Mouse (Mus musculus): ENCODE measurements around the gene Stk11.

DNA sequence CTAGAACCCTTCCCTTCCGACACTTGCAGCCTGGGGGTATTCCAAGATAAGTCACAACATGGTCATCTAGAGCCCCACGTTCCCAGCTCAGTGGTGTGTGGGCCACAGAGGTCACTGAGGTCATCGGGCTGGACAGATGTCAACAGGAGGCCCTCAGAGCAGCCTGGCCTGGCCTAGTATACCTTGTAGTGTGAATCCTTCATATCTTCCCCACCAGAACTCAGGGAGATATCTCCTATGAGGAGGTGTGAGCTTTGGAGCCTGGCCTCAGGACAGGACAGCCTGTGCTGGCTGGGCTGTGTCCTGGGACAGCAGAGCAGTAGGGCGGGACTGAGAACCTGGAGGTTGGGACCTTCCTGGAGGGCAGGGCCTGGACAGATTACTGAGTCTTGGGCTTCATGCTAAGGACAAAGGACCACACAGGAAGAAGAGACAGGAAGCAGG is 31.0 kb downstream of the Stk11 start:
- TF ChIP-seq CTCF (IDR thresholded peaks at IDR 0.05; ENCODE audit: control insufficient read depth, insufficient read depth, insufficient replicate concordance, low read depth, low read length), result no peak
- no peak for TF ChIP-seq POLR2A (IDR thresholded peaks at IDR 0.05; ENCODE audit: control insufficient read depth, low read depth, low read length)
